Mouse (Mus musculus): ENCODE data around the gene Fam71f1. TPM values are rescaled to one million over a fixed set of nuclear protein-coding genes. Genes with fewer than 3 reads are reported as not detected.

The Fam71f1 gene
- total RNA-seq (2021) = not detected
- long read RNA-seq, experiment 1 = 0 reads
- long read RNA-seq, experiment 2 = 0 reads

DNA sequence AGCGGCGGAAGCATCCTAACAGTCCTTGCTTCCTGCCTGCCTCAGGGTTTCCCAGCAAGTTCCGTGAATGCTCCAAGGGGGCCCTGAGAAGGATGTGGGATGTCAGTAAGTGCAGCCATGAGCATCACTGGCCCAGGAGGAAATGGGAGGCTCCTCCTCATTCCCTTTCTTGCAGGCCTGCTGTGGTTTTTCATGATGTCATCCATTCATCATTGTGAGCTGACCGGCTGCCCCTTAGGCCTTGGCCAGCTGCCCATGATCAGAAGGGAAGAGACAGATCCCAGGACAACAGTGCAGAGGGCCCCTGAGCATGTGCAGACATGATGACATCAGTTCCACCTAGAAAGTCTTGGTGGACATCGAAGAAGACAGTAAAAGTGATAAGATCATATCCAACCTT lies at the start of gene Fam71f1:
Gene Fam71f1, plus strand, starts transcription at position 262 of the 400 bp plus-strand sequence.
- peak; percentile 28 to 35 for DNase-seq (ENCODE audit: low spot score in 2 of 2)

- DNase-seq (ENCODE audit: low spot score in 2 of 2) = peak in 1 of 2 experiments; percentile 30
Measured at GRCm38 (mm10) chr6:29270961-29271360, 48.0 kb upstream of the Fam71f1 start.

- DNase-seq (ENCODE audit: low spot score in 2 of 2) = peak; percentile 88 to 89
Measured at GRCm38 (mm10) chr6:29272312-29273072, 46.4 kb upstream of the Fam71f1 start, which contains the start of gene Hilpda. TSS of gene Hilpda (plus strand) at chr6:29272488.

- DNase-seq (ENCODE audit: low spot score in 2 of 2) = no peak
Measured at GRCm38 (mm10) chr6:29276746-29277145, 42.2 kb upstream of the Fam71f1 start.

DNA sequence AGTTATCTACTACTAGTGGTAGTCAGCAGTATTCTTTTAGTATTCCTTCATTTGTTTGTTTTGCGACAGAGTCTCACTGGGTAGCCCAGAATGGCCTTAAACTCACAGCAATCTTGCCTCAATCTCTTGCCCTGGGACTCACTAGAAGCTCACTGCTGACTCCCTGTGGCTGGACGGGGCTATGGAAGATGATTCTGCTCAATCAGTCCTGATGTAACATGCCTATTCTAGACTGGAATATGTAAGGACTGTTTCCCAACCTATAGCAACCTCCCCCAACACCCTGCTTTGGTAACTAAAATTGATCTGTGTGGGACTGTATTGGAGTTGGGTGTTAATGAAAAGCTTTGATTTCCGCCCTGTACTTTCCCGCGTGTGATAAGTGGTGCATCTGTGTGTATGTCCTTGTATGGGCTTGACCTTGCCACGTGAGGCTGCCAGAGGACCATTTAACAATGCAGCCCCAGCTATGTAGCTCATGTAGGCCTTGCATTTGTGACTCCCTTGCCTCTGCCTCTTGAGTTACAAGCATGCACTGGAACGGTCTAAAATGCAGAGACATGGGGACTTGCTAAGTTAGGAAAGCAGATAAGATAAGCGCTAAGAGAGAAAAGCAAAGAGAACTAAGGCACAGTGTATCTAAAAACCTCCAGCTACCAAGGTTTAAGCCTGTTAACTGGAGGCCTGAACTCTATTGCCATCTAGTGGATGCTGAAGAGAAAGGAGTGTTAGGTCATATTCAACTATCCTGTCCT lies 40.2 kb upstream of the Fam71f1 start:
- DNase-seq (ENCODE audit: low spot score in 2 of 2) = no peak

GRCm38 (mm10) chr6:29279293-29279692 lies 39.6 kb upstream of the Fam71f1 start, which contains the start of gene Fam71f2:
TSS of gene Fam71f2 (plus strand) at chr6:29279593.
- DNase-seq (ENCODE audit: low spot score in 2 of 2) = no peak

DNA sequence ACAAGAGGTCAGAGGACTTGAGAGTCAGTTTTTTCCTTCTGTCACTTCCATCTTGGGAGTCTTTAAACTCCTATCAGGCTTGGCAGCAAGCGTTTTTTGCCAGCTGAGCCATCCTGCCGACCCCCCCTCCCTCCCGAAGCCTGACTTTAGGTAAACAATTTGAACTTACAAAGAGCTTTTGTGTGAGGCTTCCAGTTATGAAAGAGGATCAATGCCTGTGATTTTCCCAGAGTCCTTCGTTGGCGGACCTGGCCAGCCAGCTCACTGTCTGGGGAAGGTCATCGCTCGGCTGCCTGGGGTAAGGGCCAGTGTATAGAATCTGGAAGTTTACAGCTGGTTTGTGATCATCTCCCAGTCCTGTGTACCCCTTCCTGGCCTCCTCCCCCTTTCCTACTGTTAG lies 38.3 kb upstream of the Fam71f1 start:
- DNase-seq (ENCODE audit: low spot score in 2 of 2) = no peak

DNA sequence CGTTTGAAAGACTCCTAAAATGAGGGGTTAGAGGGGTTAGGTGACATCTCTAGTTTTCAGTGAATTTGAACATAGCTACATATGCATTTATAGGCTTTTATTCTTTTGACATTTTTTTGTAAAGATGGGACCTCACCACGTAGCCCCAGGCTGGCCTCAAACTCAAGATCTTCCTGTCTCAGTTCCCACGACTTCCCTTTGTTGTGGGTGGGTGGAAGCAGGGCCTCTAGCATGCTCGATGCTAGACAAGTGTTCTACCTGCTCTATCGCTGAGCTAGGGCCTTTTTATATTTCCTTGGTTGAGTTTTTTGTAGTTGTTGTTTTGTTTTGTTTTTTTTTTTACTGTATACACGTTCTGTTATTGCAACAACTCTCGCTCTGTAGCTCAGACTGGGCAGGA lies 32.1 kb upstream of the Fam71f1 start:
- no peak for DNase-seq (ENCODE audit: low spot score in 2 of 2)

DNA sequence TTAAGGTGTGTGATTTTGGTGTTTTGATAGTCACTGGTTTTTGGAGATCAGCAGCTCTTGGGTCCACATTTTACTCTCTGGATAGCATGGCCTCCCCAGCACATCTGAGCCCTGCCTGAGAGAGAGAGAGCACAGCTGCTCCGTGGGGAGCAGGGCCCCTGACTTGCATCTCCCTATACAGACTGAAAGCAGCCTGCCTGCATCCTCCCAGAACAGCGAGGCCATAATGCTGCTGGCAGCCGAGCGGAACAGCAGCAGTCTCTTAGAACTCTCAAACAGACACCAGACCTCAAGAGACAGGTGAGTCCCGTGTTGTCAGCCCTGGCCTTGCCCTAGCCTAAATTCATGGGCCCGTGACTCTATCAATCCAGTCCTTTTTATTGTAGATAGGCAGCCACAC lies 31.5 kb upstream of the Fam71f1 start:
- DNase-seq (ENCODE audit: low spot score in 2 of 2) = no peak

DNA sequence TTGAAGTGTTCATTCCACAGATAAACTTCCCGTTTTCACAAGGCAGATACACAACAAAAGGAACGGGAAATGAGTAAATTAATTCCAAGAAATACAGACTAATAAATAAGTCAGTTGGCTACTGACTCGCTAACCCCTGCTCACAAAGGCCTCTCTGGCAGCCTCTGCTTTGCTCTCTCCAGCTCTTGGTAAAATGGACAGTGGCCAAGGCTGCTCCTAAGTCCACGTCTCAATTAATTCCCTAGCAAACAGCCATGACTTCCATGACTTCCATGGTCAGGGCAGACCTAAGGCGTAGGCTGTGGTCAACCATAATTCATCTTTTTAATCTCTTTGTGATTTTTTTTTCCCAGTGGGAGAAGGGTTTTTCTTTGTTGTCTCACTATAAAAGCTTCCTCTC lies 31.0 kb upstream of the Fam71f1 start:
- no peak for DNase-seq (ENCODE audit: low spot score in 2 of 2)

- no peak for DNase-seq (ENCODE audit: low spot score in 2 of 2)
Measured at GRCm38 (mm10) chr6:29288651-29289050, 30.3 kb upstream of the Fam71f1 start.

GRCm38 (mm10) chr6:29299112-29299511 lies 19.8 kb upstream of the Fam71f1 start:
- no peak for DNase-seq (ENCODE audit: low spot score in 2 of 2)

DNA sequence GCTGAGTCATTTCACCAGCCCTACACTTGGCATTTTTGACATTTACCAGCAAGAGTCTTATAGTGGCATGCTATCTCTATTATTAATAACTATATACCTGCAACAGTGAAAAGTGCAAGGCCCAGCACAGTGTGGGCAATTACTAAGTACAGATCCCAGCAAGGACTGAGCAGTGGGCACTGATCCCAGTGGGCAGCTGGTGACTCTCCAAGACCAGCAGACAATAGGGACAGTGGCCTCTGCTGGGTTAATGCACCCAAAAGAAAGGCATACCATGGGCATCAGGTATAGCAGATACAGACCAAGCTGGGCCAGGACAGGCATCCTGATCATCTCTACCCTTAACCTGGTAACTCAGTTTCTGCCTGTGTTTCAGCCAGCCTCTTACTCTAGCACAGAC lies 15.7 kb upstream of the Fam71f1 start:
- DNase-seq (ENCODE audit: low spot score in 2 of 2) = no peak

- DNase-seq (ENCODE audit: low spot score in 2 of 2) = no peak
Measured at GRCm38 (mm10) chr6:29303726-29304125, 15.2 kb upstream of the Fam71f1 start.

GRCm38 (mm10) chr6:29305462-29305861 lies 13.5 kb upstream of the Fam71f1 start:
- no peak for DNase-seq (ENCODE audit: low spot score in 2 of 2)

GRCm38 (mm10) chr6:29308846-29309605 lies 9.9 kb upstream of the Fam71f1 start:
- no peak for DNase-seq (ENCODE audit: low spot score in 2 of 2)

DNA sequence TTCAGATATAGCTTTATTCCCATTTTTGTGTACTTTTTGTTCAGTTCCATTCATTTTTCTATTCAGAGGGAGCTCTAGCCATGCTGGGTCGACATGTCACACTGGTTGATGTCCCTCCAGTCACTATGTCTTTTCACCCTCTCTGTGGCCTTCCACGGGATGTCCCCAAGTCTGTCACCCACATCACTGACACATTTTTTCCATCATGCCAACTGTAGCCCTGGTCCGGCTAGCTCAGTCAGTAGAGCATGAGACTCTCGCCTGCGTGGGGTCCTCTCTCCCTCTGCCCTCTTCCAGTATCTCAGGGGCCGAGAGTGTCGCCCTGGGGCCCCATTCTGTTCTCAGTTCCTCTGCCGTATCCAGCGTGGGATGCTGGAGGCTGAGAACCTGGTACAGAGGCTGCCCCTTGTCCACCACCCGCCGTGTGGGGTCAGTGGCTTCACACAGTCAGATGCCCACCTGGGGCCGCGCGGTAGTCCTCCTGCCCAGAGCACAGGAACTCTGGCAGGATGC lies 5.2 kb upstream of the Fam71f1 start:
- no peak for DNase-seq (ENCODE audit: low spot score in 2 of 2)

GRCm38 (mm10) chr6:29317286-29317685 lies 1.7 kb upstream of the Fam71f1 start:
- no peak for DNase-seq (ENCODE audit: low spot score in 2 of 2)

- DNase-seq (ENCODE audit: low spot score in 2 of 2) = no peak
Measured at GRCm38 (mm10) chr6:29317941-29318340, 999 bp upstream of the Fam71f1 start.

DNA sequence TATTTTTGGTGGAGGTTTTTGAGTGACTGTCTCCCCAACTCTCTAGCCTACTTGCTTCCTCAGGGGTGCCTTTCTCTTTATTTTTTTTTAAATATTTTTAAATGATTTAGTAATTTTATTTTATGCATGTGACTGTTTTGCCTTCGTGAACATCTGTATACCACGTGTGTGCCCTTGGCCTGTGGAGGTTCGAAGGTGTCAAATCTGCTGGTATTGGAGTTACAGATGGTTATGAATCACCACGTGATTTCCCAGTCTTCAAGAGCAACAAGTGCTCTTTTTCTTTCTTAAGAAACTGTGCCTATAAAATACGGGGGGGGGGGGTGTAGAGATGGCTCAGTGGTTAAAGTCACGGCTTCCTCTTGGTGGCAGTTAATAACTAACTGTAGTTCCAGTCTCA lies 2.6 kb downstream of the Fam71f1 start:
- DNase-seq (ENCODE audit: low spot score in 2 of 2) = no peak

- no peak for DNase-seq (ENCODE audit: low spot score in 2 of 2)
Measured at GRCm38 (mm10) chr6:29322147-29322546, 3.2 kb downstream of the Fam71f1 start.

All from adrenal gland, adult 18-20 months (tissue).